Mouse (Mus musculus): ENCODE measurements around the gene Irf2.

GRCm38 (mm10) chr8:46843855-46844254 is 104.3 kb downstream of the Irf2 start:
- TF ChIP-seq CTCF (IDR thresholded peaks at IDR 0.05; ENCODE audit: insufficient read depth, low read depth, low read length) (no peak), POLR2A (IDR thresholded peaks at IDR 0.05; ENCODE audit: insufficient read depth, low read depth, low read length) (no peak)

All from olfactory bulb, adult 2 months (tissue).